Mouse (Mus musculus) liver, embryonic 14.5 days (tissue): ENCODE measurements around the gene Il5ra.

Experiments used
- CTCF ChIP-seq: IDR thresholded peaks from 2 replicates; pipeline ENCODE4 v1.5.1; 2016; ENCODE audit warnings: antibody characterized with exemption, low read depth, control low read depth
- EP300 ChIP-seq: IDR thresholded peaks from 2 replicates; pipeline ENCODE4 v1.6.1; 2016; ENCODE audit warnings: antibody characterized with exemption, low read depth

DNA sequence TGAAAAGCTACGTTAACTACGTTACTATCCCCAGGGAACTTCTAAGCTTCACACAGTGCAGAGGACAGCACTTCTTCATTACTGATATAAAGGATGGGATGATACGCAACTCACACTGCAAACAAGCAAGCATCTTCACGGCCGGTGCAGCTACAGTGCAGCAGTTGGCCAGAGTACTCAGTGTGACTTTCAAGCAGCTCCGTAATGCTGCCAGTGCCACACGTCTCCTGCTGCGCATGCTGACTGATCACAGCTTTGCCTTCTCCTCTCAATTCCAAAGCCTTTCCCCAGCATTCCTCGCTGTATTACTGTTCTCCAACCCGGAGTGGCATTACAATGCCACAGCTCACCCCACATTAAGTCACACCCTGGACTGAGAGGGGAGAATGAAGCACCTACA, 44.8 kb upstream of the Il5ra start:
- TF ChIP-seq CTCF (no peak), EP300 (no peak)
